Mouse (Mus musculus): Measurements from ENCODE around the gene Gas2.
A peak's percentile ranks its signal among the peaks of the same experiment; 100 is the strongest.

Gas2 gene

DNA sequence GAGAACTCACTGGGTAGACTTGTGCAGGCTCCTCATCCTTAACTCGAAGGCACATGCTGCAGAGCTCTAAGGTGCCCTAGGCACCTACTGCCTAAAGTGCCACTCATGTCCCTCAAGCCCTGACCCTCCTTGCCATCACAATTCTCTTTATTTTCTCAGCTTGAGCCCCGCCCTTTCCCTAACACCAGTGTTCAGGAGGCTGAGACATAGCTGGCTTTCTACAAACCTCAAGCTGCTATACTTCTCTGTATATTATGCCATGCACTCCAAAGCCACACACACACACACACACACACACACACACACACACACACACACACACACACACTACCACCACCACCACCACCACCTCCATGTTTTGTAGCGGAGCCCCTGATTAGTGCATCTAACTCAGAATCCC, 153.8 kb downstream of the Gas2 start, which contains the start of gene 1700015G11Rik:
TSS of gene 1700015G11Rik (minus strand) at position 101 of the 400 bp plus-strand sequence.
- DNase-seq (ENCODE audit: low read depth, low spot score) = no peak
- Histone ChIP-seq H3K36me3 (ENCODE audit: control insufficient read depth, insufficient read depth, low read length, poor library complexity, severe bottlenecking) (no peaks in the 10 kb centered on the region), H3K27me3 (ENCODE audit: control insufficient read depth, insufficient read depth, low read length, poor library complexity, severe bottlenecking) (no peaks in the 10 kb centered on the region)

DNA sequence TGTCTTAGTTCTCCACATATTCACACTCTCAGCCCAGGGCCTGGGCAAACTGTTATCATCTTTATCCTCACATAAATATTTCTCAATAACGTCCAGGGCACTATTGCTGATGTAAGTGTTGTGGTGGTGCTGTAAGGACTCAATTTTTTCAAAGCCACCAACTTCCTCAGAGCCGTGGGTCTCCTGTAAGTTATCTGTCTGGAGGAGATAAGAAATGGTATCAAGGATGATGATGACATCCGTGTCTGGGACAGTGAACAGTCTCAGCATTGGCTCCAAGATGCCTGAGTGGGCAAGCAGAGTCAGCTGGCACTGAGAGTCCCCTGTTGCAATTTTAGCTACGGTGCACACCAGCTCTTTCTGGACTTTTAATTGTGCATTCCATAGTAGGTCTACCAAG, 160.2 kb downstream of the Gas2 start:
- no peak for DNase-seq (ENCODE audit: low read depth, low spot score)
- H3K36me3 ChIP-seq (ENCODE audit: control insufficient read depth, insufficient read depth, low read length, poor library complexity, severe bottlenecking) = no peaks in the 10 kb centered on the region
- no peaks in the 10 kb centered on the region for H3K27me3 ChIP-seq (ENCODE audit: control insufficient read depth, insufficient read depth, low read length, poor library complexity, severe bottlenecking)

DNA sequence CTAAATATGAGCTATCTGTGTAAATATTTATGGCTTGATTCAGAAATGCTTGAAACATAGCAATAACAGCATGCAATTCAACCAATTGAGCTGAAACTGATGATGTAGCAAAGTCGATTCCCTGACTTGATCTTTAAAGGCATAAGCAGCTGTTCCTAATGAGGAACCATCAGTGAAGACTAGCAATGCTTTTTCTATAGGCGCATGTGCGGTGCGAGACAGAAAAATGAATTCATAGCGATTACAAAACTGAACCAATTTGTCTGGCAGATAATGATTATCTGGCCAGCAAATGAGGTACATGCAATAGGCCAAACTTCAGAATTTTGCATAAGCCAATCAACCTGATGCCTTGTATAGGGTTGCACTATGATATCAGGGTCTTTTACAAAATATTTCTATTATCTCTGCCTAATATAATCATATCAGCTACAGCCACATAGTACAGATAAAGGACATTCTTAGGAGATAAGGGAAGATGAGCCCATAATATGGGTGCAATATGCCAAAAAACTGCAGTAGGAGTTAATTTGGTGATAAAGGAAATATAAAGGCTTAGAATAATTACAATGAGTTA, 162.3 kb downstream of the Gas2 start:
- DNase-seq (ENCODE audit: low read depth, low spot score) = no peak
- Histone ChIP-seq H3K27me3 (ENCODE audit: control insufficient read depth, insufficient read depth, low read length, poor library complexity, severe bottlenecking) (no peaks in the 10 kb centered on the region), H3K36me3 (ENCODE audit: control insufficient read depth, insufficient read depth, low read length, poor library complexity, severe bottlenecking) (no peaks in the 10 kb centered on the region)

DNA sequence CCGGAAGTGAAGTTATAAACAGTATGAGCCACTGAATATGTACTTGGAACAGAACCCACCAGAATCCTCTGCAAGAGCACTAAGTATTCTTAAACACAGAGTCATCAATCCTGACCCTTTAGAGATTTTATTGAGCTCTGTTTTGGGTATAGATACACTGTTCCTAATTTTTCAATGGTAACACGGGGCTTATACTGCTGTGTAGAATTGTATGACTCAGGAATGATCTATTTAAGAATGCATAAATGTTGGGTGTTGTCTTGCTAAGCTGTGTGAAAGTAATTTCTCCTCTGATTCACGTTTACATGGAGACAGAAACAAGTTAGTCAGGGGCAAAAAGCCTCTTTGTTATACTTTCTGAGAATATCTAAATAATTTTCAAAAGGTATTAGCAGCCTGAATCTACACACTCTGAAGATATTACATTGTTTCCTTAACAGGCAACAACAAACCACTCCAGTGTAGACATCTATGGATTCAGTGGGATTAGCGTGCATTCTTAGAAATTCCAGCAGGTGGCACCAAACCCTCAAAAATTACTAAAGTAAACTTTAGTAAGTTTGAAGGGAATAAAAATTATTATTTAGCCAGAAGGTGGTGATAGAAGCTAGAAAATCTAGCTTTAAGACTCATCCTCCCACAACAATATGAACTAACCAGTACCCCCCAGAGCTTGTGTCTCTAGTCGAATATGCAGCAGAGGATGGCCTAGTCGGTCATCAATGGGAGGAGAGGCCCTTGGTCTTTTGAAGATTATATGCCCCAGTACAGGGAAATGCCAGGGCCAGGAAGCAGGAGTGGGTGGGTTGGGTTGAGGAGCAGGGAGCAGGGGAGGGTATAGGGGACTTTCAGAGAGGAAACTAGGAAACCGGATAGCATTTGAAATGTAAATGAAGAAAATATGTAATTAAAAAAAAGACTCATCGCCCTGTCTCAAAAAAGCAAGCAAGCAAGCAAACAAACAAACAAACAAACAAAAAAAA, 176.1 kb downstream of the Gas2 start:
- no peaks in the 10 kb centered on the region for H3K27me3 ChIP-seq (ENCODE audit: control insufficient read depth, insufficient read depth, low read length, poor library complexity, severe bottlenecking)
- DNase-seq (ENCODE audit: low read depth, low spot score) = peak; percentile 2
- no peaks in the 10 kb centered on the region for H3K36me3 ChIP-seq (ENCODE audit: control insufficient read depth, insufficient read depth, low read length, poor library complexity, severe bottlenecking)
